Mouse (Mus musculus): ENCODE results near the gene Pnpla2. TPM values are rescaled to one million over a fixed set of nuclear protein-coding genes. Genes with fewer than 3 reads are reported as not detected.

The Pnpla2 gene
- polyA plus RNA-seq, 1 experiment from 2014 or later: 19.2 TPM

DNA sequence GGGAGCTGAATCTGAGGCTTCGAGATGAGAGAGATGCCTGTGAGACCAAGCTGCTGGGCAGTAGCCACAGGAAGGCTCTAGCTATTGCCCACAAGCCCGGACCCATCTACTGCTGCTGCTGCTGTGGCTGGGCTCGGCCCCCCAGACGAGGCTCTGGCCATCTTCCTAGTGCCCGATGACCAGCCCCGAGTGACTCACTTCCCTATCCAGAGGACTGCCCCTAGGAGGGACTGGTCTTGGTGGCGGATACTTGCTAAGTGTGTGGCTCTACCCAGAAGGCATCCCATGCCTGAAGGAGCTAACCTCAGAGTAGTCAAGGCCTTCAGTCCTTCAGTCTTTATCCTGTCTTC lies 11.0 kb downstream of the Pnpla2 start:
- peaks cover 13% of the 10 kb centered on the region for H3K36me3 ChIP-seq
- no peak overlapping the region for H3K4me2 ChIP-seq (replicated peaks)
- ATAC-seq: no peak
- H3K9me3 ChIP-seq: no peaks in the 10 kb centered on the region
- no peak overlapping the region for H3K4me3 ChIP-seq (replicated peaks)
- WGBS: 73% methylated on average over 7 of the region's 7 CpGs
- no peak overlapping the region for H3K27ac ChIP-seq
- H3K9ac ChIP-seq (replicated peaks): no peak overlapping the region
- peaks cover 51% of the 10 kb centered on the region for H3K4me1 ChIP-seq (replicated peaks)
- H3K27me3 ChIP-seq: peaks cover 61% of the 10 kb centered on the region

DNA sequence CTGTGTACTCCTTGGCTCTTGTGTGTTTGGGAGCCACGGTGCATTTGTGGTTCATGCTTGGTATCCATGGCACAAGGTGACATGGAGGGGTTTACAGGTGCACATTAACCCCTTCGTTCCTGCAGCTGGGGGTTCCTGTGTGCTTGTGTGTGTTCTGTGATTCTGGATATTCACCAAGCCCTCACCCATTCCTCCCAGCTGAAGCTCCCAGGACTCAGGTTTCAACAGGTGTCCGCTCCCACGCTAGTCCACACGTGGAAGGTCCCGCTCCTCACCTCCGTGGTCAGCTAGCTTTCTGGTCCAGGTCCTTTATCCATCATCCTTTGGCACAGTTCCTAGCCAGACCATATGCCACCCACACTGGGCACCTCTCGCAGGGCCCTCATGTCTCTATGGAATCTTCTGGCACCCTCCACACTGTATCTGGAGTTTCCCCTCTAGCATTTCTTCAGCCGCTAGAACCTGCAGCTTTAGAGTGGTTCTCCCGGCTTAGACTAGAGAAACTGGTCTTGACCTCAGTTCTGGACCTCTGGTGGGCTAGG lies 11.7 kb downstream of the Pnpla2 start:
- ATAC-seq: no peak
- Histone ChIP-seq H3K9ac (replicated peaks) (peak overlapping the region; percentile 83), H3K4me3 (replicated peaks) (peak overlapping the region; percentile 66), H3K36me3 (peaks cover 19% of the 10 kb centered on the region), H3K9me3 (no peaks in the 10 kb centered on the region), H3K4me2 (replicated peaks) (peak overlapping the region; percentile 60), H3K27ac (no peak overlapping the region), H3K27me3 (peaks cover 55% of the 10 kb centered on the region), H3K4me1 (replicated peaks) (peaks cover 48% of the 10 kb centered on the region)
- WGBS: 68% methylated on average over 10 of the region's 10 CpGs

DNA sequence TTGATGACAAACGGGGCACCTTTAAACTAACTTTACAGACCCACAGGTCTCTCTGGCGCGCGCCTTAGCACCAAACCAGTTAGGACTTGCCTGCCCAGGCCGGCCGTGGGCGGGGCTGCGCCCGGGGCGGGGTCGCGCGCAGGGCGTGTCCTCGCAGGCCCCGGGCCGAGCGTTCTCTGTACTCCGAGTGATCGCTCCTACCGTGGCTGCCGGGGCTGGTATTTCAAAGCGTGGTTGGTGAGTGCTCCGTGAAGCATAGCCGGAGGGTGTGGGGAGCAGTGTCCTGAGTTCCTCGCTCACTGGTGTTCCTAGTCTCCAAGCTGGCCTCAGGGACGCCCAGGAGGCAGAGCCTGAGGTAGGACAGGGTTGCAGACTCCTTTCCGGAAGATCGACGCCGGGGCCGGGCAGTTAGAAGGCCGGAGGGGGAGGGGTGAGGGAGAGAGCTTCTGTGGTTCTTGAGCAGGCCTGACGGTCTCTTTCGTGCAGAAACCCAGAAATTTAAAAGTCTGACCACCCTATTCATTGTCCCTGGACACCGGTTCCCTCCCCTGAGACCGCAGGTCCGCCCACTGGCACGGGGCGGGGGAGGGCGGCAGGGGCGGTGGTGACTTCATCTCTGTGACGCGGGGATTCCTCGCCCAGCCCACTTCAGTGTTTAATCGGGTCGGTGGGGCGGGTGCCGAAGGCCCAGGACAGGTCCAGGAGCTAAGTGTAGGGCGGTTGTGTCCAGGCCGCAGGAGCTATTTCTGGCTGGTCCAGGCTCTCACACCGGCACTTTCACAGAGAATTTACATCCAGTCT lies 12.4 kb downstream of the Pnpla2 start, which contains the start of gene Cd151:
Gene Cd151, plus strand, starts transcription at position 163 of the 801 bp plus-strand sequence.
- H3K27ac ChIP-seq: peak within 1 kb of the TSS; percentile 87
- H3K4me1 ChIP-seq (replicated peaks): peaks cover 43% of the 10 kb centered on the region
- peaks cover 47% of the 10 kb centered on the region for H3K27me3 ChIP-seq
- H3K9me3 ChIP-seq: no peaks in the 10 kb centered on the region
- ATAC-seq: peak; percentile 46
- peaks cover 26% of the 10 kb centered on the region for H3K36me3 ChIP-seq
- peak within 1 kb of the TSS; percentile 60 for H3K4me2 ChIP-seq (replicated peaks)
- peak within 1 kb of the TSS; percentile 66 for H3K4me3 ChIP-seq (replicated peaks)
- H3K9ac ChIP-seq (replicated peaks): peak within 1 kb of the TSS; percentile 83
- WGBS: under 1% methylated on average over 52 of the region's 52 CpGs

DNA sequence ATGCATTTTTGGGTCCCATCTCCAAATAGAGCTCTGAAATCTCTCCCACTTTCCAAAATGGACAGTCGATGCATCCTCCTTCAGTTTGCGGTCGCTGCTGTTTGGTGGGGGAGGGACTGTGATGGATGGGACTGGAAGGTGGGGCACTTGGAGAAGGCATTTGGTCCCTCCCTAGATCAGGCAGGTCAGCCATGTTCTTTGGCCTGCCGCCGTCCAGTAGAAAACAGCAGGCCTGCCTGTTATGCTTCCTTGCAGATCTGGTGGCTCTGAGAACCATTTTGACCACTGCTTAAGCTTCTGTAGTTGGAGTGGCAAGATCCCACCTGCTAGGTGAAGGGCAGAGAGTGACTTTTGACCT lies 13.1 kb downstream of the Pnpla2 start:
- WGBS: 32% methylated on average over 5 of the region's 5 CpGs
- peak; percentile 15 for ATAC-seq

DNA sequence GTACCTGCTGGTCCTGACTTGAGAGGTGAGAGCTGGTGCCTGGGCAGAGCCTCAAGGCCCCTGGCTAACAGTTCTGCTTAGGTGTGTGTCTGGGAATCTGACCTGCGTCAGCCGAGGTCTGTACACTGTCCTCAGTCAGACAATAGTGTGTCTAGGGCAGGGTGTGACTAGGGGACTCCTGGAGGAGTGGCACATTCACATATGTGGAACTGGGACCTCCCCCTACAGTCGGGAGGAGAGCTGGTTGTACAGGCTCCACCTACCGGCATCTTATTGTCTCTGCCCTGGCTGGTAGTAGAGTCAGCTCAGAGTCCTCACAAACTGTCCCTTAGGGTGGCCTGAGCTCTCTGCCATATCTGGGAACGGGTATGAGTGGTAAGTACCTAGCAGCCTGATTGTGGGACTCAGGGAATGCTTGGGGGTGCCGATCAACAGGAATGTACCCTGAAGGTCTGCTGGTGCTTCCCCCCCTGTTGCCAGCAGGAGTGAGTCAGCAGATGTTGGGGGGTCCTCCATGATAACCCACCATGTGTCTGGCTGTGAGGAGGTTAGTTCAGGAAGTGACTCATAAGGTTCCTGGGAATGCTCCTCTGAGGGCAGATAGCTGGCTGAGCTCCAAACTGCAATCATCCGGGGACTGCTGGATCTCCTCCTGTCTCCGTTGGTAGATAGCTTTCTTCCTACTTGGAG lies 13.7 kb downstream of the Pnpla2 start:
- Histone ChIP-seq H3K9me3 (no peaks in the 10 kb centered on the region), H3K4me3 (replicated peaks) (peak overlapping the region; percentile 66), H3K36me3 (peaks cover 31% of the 10 kb centered on the region), H3K27ac (peak overlapping the region; percentile 87), H3K27me3 (peaks cover 35% of the 10 kb centered on the region), H3K9ac (replicated peaks) (peak overlapping the region; percentile 83), H3K4me2 (replicated peaks) (peak overlapping the region; percentile 60), H3K4me1 (replicated peaks) (peaks cover 48% of the 10 kb centered on the region)
- ATAC-seq: peak; percentile 90
- 16% methylated on average over 8 of the region's 8 CpGs for WGBS

More for the DNA sequence above, 13.1 kb downstream of the Pnpla2 start:
- Histone ChIP-seq H3K9ac (replicated peaks) (peak overlapping the region; percentile 83), H3K9me3 (no peaks in the 10 kb centered on the region), H3K4me3 (replicated peaks) (peak overlapping the region; percentile 66), H3K36me3 (peaks cover 31% of the 10 kb centered on the region), H3K4me1 (replicated peaks) (peaks cover 43% of the 10 kb centered on the region), H3K4me2 (replicated peaks) (peak overlapping the region; percentile 60), H3K27ac (peak overlapping the region; percentile 87), H3K27me3 (peaks cover 40% of the 10 kb centered on the region)

DNA sequence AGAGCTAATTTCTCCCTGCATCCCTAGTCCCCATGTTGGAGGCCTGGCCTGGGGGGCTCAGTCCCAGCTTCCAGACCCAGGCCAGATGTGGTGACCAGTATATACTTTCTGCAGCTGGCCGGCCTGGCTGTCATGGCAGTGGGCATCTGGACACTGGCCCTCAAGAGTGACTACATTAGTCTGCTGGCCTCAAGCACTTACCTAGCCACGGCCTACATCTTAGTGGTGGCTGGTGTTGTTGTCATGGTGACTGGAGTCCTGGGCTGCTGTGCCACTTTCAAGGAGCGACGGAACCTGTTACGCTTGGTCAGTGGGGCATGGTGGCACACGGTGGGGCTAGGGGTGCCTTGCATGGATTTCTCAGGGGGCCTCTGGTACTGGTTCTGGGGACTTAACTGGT lies 14.4 kb downstream of the Pnpla2 start:
- Histone ChIP-seq H3K4me3 (replicated peaks) (peak overlapping the region; percentile 66), H3K9ac (replicated peaks) (peak overlapping the region; percentile 83), H3K27me3 (peaks cover 28% of the 10 kb centered on the region), H3K27ac (peak overlapping the region; percentile 87), H3K4me1 (replicated peaks) (peaks cover 55% of the 10 kb centered on the region), H3K4me2 (replicated peaks) (peak overlapping the region; percentile 60), H3K9me3 (no peaks in the 10 kb centered on the region), H3K36me3 (peaks cover 31% of the 10 kb centered on the region)
- WGBS: 59% methylated on average over 6 of the region's 6 CpGs
- ATAC-seq: no peak

DNA sequence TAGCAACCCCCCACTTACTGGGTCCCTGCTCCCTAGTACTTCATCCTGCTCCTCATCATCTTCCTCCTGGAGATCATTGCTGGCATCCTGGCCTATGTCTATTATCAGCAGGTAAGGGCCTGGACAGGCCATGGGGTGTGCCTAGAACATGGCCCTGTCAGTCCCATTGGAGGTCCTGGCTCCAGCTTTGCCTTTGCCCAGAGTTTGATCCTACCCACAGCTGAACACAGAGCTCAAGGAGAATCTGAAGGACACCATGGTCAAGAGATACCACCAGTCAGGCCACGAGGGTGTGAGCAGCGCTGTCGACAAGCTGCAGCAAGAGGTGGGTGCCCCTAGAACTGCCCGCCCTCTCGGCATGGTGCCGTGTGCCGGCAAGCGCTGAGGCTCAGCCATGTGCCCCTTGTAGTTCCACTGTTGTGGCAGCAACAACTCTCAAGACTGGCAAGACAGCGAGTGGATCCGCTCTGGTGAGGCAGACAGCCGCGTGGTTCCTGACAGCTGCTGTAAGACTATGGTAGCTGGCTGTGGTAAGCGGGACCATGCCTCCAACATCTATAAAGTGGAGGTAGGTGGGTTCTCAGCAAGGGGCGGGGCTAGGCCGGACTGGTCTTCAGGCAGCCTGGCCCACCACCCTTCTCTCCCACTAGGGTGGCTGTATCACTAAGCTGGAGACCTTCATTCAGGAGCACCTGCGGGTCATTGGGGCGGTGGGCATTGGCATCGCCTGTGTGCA lies 15.1 kb downstream of the Pnpla2 start:
- Histone ChIP-seq H3K4me3 (replicated peaks) (no peak overlapping the region), H3K27ac (no peak overlapping the region), H3K9ac (replicated peaks) (peak overlapping the region; percentile 83), H3K9me3 (no peaks in the 10 kb centered on the region), H3K4me1 (replicated peaks) (peaks cover 50% of the 10 kb centered on the region), H3K4me2 (replicated peaks) (peak overlapping the region; percentile 60), H3K27me3 (peaks cover 21% of the 10 kb centered on the region), H3K36me3 (peaks cover 31% of the 10 kb centered on the region)
- 89% methylated on average over 18 of the region's 18 CpGs for WGBS
- ATAC-seq: no peak

DNA sequence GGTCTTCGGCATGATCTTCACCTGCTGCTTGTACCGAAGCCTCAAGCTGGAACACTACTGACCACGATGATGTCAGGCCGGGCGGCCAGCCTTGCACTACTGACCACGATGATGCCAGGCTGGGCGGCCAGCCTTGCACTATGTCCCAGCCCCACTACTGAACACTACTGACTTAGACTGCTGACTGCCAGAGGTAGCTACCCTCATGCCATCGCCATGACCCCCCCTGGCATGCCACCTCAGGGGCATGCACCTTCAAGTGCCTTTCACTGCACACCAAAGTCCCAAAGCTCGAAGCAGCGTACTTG lies 15.6 kb downstream of the Pnpla2 start:
- H3K4me3 ChIP-seq (replicated peaks): no peak overlapping the region
- H3K4me2 ChIP-seq (replicated peaks): peak overlapping the region; percentile 60; the same call in 1 of the 2 replicates
- 94% methylated on average over 10 of the region's 10 CpGs for WGBS

DNA sequence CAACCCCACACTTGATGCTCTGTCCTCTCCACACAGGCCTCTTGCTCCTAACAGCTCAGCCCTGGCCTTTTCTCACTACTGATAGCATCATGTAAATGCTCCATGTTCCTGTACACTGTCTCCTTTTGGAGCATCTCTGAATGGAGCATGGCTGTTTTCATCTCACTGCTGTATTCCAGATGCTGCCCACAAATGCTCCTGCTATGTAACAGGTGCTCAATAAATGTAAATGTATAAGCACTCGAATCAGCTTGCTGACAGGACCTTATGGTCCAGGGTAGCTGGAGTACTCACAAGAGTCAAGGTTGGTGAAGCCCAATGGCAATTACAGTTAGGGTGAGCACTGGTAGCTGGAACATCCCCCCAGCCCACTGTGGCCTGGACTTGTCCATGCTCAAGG lies 16.2 kb downstream of the Pnpla2 start:
- Histone ChIP-seq H3K27ac (no peak overlapping the region), H3K4me3 (replicated peaks) (no peak overlapping the region), H3K27me3 (peaks cover 16% of the 10 kb centered on the region), H3K9ac (replicated peaks) (no peak overlapping the region), H3K4me2 (replicated peaks) (no peak overlapping the region), H3K4me1 (replicated peaks) (peaks cover 57% of the 10 kb centered on the region), H3K36me3 (peaks cover 31% of the 10 kb centered on the region), H3K9me3 (no peaks in the 10 kb centered on the region)
- no peak for ATAC-seq
- WGBS: 93% methylated on average over 1 of the region's 1 CpGs

More for the DNA sequence above, 15.6 kb downstream of the Pnpla2 start:
- H3K4me1 ChIP-seq (replicated peaks): peaks cover 51% of the 10 kb centered on the region
- H3K9ac ChIP-seq (replicated peaks): no peak overlapping the region
- peaks cover 16% of the 10 kb centered on the region for H3K27me3 ChIP-seq
- H3K36me3 ChIP-seq: peaks cover 31% of the 10 kb centered on the region
- no peaks in the 10 kb centered on the region for H3K9me3 ChIP-seq
- H3K27ac ChIP-seq: no peak overlapping the region
- no peak for ATAC-seq

DNA sequence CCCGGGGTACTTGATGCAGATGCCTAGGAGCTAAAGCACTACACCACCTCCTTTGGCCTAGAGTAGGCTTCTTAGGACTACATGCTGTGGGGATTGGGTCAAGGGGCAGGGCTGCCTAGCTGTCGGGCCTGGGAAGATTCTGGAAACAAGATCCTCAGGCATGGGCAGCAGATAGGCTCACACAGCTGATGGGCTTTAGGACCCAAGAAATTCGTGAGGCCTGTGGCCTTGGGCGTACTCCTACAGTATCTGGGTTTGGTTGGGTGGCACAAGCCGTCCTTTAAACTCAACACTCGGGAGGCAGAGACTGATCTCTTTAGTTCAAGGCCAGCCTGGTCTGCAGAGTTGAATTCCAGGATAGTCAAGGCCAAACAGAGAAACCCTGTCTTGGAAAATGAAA lies 17.2 kb downstream of the Pnpla2 start:
- H3K4me1 ChIP-seq (replicated peaks): peaks cover 55% of the 10 kb centered on the region
- H3K9ac ChIP-seq (replicated peaks): no peak overlapping the region
- no peak overlapping the region for H3K27ac ChIP-seq
- no peak overlapping the region for H3K4me3 ChIP-seq (replicated peaks)
- WGBS: 81% methylated on average over 6 of the region's 6 CpGs
- H3K4me2 ChIP-seq (replicated peaks): no peak overlapping the region
- H3K36me3 ChIP-seq: peaks cover 31% of the 10 kb centered on the region
- H3K27me3 ChIP-seq: peaks cover 17% of the 10 kb centered on the region
- no peaks in the 10 kb centered on the region for H3K9me3 ChIP-seq
- no peak for ATAC-seq

DNA sequence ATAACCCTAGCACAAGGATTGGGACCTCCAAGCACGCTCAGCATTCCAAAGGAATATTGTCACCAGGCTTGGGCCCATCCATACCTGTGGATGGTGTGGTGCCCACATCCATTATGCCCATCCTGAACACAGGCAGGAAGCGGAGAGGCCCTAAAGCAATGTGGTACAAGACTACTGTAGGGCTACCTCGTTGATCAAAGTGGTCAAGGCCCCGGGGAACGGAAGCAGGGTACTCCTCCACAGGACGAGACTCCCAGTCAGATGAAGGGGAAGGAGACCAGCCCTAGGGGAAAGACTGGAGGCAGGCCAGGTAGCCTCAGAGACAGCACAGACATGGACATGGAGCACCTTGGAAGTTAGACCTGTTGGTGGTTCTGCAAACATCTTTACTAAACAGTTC lies 17.8 kb downstream of the Pnpla2 start:
- WGBS: 93% methylated on average over 6 of the region's 6 CpGs
- ATAC-seq: no peak
- peaks cover 22% of the 10 kb centered on the region for H3K27me3 ChIP-seq
- no peak overlapping the region for H3K27ac ChIP-seq
- peaks cover 51% of the 10 kb centered on the region for H3K4me1 ChIP-seq (replicated peaks)
- H3K9me3 ChIP-seq: no peaks in the 10 kb centered on the region
- no peak overlapping the region for H3K9ac ChIP-seq (replicated peaks)
- H3K4me2 ChIP-seq (replicated peaks): no peak overlapping the region
- no peak overlapping the region for H3K4me3 ChIP-seq (replicated peaks)
- peaks cover 31% of the 10 kb centered on the region for H3K36me3 ChIP-seq

DNA sequence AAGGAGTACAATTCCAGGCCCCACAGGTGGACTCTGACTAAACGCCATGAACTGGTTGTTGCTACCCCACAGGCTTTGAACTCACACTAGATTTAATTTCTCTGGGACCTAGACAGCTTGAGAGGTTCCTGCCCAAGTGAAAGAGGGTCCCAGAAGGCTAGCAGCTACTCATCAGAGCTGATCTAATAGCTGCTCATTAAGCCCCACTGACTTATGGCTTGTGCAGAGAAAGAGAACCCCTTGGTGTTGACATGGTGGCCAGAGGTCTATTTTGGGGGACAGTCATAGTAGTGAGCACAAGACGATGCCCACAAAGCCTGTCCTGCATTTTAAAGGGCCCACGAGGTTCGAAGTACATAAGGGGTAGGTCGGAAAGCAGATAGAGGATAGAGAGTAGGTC lies 19.2 kb downstream of the Pnpla2 start:
- WGBS: 15% methylated on average over 5 of the region's 5 CpGs
- no peak for ATAC-seq
- H3K9ac ChIP-seq (replicated peaks): peak overlapping the region; percentile 84
- H3K4me2 ChIP-seq (replicated peaks): peak overlapping the region; percentile 96
- H3K27me3 ChIP-seq: peaks cover 26% of the 10 kb centered on the region
- no peaks in the 10 kb centered on the region for H3K9me3 ChIP-seq
- H3K4me3 ChIP-seq (replicated peaks): peak overlapping the region; percentile 86
- no peak overlapping the region for H3K27ac ChIP-seq
- H3K4me1 ChIP-seq (replicated peaks): peaks cover 38% of the 10 kb centered on the region
- H3K36me3 ChIP-seq: peaks cover 31% of the 10 kb centered on the region

All from midbrain, embryonic 13.5 days (tissue).